Mouse (Mus musculus) brain, embryonic 14.5 days (tissue): ENCODE measurements around the gene Reln. TPM values are rescaled to one million over a fixed set of nuclear protein-coding genes. Genes with fewer than 3 reads are reported as not detected.

Experiments used
- DNase-seq: peaks from one replicate; pipeline ENCODE4 v3.0.0-alpha.2; 2011; ENCODE audit warnings: low read depth
- CTCF ChIP-seq: fragments of 200-500 bp; IDR thresholded peaks from 2 replicates; pipeline ENCODE4 v1.5.1; 2012; ENCODE audit warnings: inconsistent platforms, mild to moderate bottlenecking, moderate library complexity, borderline replicate concordance; ENCODE audit not compliant: insufficient read depth, insufficient read length; ENCODE audit errors: extremely low read depth
- POLR2A ChIP-seq: fragments of 200-500 bp; IDR thresholded peaks from 2 replicates; pipeline ENCODE4 v1.6.1; 2012; ENCODE audit warnings: mild to moderate bottlenecking, inconsistent platforms, borderline replicate concordance; ENCODE audit not compliant: poor library complexity, insufficient read depth, insufficient read length, severe bottlenecking; ENCODE audit errors: extremely low read depth
- polyA plus RNA-seq: library from polyadenylated mRNA; depleted of rRNA; stranded (reverse); fragments of >200 nt; gene quantifications from 2 replicates; pipeline ENCODE4 v1.2.3, GENCODE M21; 2012

Reln gene
- polyA plus RNA-seq, 1 experiment: 127 TPM

GRCm38 (mm10) chr5:22335408-22335807 is 9.1 kb downstream of the Reln start:
- TF ChIP-seq POLR2A: no peak
- TF ChIP-seq CTCF: no peak
- no peak for DNase-seq

DNA sequence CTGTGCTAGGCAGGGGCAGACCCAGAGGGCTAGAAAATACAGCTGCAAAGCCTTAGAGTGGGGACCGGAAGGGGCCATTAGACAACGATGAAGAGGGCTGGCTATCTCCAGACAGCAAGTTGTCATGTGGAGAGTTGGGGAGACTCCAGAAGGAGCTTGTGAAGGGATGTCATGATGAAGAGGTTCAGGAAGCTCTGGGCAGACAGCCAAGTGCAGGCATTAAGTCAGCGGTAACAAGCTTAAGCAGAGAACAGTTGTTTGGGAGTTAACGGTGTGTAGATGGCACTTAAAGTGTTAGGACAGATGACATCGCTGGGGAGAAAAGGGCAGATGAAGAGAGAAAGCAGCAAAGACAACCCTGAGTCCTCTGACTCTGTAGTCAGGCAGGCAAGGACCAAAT is 13.7 kb downstream of the Reln start:
- no peak for TF ChIP-seq CTCF
- no peak for TF ChIP-seq POLR2A
- peak; percentile 82 for DNase-seq

GRCm38 (mm10) chr5:22328431-22329359 is 15.8 kb downstream of the Reln start:
- no peak for DNase-seq
- TF ChIP-seq CTCF: no peak

DNA sequence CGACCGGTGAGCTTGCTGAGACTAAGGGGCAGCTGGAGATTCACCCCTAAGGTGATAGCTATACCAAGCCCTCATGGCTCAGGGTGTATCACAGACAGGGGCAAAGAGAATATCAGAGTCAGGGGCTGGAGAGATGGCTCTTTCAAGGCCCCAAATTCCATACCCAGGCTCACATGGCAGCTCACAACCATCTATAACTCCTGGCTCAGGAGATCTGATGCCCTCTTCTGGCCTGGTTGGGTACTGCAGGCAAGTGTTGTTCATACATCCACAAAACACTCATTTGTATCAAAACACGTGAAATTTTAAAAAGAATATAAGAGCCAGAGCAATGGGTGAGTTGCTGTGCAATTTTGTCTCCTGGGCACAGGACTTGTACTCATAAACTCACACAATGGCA is 17.3 kb downstream of the Reln start:
- no peak for DNase-seq
- no peak for TF ChIP-seq POLR2A
- peak; percentile 58; the same call in 1 of the 2 replicates for TF ChIP-seq CTCF

DNA sequence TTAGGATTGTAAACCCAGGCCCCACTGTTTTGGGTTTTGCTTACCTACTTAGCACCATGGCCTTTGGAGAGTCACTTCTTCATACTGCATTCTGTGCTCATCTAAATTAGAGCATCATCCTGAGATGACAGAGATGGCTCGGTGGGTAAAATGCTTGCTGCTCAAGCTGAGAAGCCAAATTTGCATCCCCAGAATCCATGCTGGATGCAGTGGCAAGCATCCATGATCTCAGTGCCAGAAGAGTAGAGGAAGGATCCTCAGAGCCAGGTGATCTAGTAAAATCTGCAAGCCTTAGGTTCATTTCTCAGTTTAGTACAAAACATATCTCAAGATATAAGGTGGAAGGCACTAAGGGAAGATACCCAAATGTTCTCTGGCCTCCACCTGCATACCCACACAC is 20.7 kb downstream of the Reln start:
- DNase-seq: no peak
- TF ChIP-seq POLR2A (no peak), CTCF (no peak)

- TF ChIP-seq POLR2A: no peak
- TF ChIP-seq CTCF: no peak
- no peak for DNase-seq
Measured at GRCm38 (mm10) chr5:22317807-22318206, 26.7 kb downstream of the Reln start.

GRCm38 (mm10) chr5:22316471-22316870 is 28.0 kb downstream of the Reln start:
- DNase-seq: no peak
- TF ChIP-seq CTCF: no peak
- no peak for TF ChIP-seq POLR2A

DNA sequence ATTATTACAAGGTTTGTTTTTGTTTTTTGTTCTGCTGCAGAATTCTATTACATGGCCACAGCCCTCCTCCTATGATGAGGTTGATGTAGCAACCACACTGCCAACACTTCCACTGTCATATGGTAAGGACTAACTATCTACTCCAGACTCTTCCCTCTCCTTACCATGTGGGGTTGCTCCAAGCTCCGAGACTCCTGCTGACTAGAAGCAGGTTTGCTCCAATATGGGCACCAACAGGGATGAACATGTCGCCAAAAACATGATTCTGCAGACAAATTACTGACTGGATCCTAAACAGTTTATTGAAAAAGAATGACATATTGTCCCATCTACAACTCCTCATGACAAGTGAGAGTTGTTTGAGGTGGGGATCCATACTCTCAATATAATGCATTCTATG is 28.5 kb downstream of the Reln start:
- DNase-seq: no peak
- no peak for TF ChIP-seq CTCF
- no peak for TF ChIP-seq POLR2A

GRCm38 (mm10) chr5:22312995-22313394 is 31.5 kb downstream of the Reln start:
- no peak for TF ChIP-seq POLR2A
- no peak for TF ChIP-seq CTCF

GRCm38 (mm10) chr5:22311046-22311445 is 33.5 kb downstream of the Reln start:
- TF ChIP-seq POLR2A (no peak), CTCF (no peak)
- DNase-seq: no peak

More at GRCm38 (mm10) chr5:22312995-22313394, 31.5 kb downstream of the Reln start:
- peak; percentile 39 for DNase-seq

DNA sequence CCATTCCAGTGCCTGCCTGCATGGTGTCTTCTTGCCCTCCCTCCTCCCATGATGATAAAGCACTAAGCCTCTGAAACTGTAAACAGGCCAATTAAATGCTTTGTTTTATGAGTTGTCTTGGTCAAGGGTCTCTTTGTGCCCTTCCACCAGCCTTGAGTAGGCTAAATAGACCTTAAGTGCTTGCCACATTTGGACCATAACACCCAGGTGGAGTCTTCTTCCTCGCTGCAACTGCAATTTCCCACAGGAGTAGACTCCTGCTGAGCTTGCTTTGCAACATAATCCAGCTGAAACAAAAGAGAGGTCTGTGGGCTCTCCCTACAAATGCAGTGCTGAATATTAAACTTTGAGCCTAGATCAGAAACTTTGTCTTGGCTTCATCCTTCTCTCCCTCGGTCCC is 35.5 kb downstream of the Reln start:
- no peak for TF ChIP-seq CTCF
- TF ChIP-seq POLR2A: no peak
- no peak for DNase-seq

DNA sequence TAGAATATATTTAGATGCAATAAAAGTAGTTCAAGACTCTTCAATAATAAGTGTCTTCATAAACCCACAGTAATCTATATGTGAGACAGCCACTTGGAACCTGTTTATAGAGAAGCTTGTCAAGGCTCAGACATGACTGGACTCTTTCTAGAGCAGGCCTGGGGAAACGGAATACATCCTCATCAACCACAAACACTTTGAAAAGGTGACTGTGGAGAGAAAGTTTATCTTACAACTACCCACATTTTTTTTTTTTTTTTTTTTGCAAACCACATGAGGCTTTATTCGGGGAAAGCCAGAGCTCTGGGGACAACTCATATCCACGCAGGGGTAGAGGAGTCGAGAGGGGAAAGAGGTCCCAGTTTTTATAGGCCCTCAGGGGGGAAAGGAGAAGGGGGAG is 36.6 kb downstream of the Reln start:
- no peak for DNase-seq
- TF ChIP-seq CTCF: no peak
- TF ChIP-seq POLR2A: no peak

DNA sequence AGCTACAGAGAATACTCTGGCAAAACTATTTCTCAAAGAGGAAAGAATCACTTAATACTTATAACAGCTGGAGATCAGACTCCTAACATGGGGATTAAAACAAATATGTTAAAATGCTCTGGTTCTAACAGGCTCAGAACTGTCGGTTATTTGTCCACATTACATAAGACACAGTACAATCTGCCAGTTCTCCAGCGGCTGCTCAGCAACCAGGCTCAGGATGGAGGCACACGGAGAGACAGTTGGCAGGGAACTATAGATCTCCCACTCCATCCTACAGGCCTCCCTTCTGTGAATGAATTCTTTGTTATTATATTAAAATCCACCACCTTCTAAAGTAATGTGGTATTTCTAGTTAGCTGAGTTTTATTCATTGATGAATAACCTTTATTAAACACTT is 37.4 kb downstream of the Reln start:
- DNase-seq: peak; percentile 45
- TF ChIP-seq CTCF (no peak), POLR2A (no peak)

DNA sequence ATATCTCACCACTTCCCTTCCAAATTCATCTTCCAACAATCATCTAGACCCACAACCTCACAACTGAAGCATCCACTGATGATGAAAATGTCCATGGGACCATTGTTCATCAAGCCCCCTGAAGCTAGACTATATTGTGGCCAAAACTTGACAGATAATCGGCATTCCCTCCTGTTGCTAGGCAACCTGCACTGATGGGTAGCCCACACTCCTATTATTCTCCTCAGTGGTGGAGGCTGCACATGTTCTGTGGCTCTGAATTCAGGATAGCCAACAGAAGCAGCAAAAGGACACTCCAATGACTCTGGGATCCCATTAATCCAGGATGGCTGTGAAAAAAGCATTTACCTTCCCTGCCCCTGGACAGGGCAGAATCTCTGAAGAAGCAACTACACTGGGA is 40.8 kb downstream of the Reln start:
- TF ChIP-seq CTCF (no peak), POLR2A (no peak)
- DNase-seq: peak; percentile 45

GRCm38 (mm10) chr5:22302309-22302708 is 42.2 kb downstream of the Reln start:
- TF ChIP-seq POLR2A (no peak), CTCF (no peak)
- peak; percentile 36 for DNase-seq

DNA sequence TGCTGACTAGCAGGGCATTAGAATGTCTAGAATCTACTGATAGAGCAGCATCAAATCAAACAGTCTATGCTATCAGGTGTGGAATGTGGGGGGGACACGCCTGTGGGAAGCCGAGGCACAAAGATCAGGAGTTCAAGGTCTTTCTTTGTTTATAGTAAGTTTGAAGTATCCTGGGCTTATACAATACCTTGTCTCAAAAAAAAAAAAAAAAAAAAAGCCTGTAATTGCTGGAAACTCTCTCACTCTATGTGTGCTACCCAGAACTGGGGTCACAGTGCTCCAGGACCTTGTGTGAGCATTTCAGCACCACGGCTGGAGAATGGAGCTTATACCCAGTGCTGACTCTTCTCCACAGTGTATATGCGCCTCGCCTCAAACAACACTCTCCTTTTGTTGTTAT is 43.7 kb downstream of the Reln start:
- TF ChIP-seq POLR2A (no peak), CTCF (no peak)
- no peak for DNase-seq
